Mouse (Mus musculus): ENCODE results near the gene Otoa. TPM values are rescaled to one million over a fixed set of nuclear protein-coding genes. Genes with fewer than 3 reads are reported as not detected.
A peak's percentile ranks its signal among the peaks of the same experiment; 100 is the strongest.

Gene Otoa
- total RNA-seq, 2 experiments from 2014 or later = 0.24 to 0.32 TPM

GRCm38 (mm10) chr7:121187201-121187786 lies 105.8 kb downstream of the Otoa start:
- intact Hi-C loops (cut with DNase I) = no loop called here

DNA sequence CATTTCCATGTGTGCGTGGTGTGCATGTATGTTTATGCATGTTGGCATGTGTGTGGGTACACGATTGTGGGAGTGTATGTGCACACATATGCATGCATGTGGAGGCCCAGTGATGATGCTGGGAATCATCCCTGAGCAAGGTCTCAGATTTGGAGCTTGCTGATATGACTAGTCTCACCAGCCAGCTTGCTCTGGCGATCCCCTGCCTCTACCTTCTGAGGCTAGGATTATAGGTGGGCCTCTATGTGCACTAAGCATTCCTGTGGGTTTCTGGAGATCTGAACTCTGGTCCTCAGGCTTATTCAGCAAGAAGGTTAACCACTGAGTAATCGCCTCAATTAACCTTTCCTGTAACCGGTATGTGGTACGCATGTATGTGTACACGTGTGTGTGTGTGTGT lies 107.5 kb downstream of the Otoa start:
- no peak for DNase-seq (ENCODE audit: low spot score in 2 of 2)
- intact Hi-C loops (cut with DNase I) = no loop called here

More at GRCm38 (mm10) chr7:121187201-121187786, 105.8 kb downstream of the Otoa start:
- peak; percentile 25 to 31 for DNase-seq (ENCODE audit: low spot score in 2 of 2)

- peak; percentile 45 to 49 for DNase-seq (ENCODE audit: low spot score in 2 of 2)
- intact Hi-C loops (cut with DNase I) = no loop called here
Measured at GRCm38 (mm10) chr7:121198933-121199332, 117.5 kb downstream of the Otoa start.

DNA sequence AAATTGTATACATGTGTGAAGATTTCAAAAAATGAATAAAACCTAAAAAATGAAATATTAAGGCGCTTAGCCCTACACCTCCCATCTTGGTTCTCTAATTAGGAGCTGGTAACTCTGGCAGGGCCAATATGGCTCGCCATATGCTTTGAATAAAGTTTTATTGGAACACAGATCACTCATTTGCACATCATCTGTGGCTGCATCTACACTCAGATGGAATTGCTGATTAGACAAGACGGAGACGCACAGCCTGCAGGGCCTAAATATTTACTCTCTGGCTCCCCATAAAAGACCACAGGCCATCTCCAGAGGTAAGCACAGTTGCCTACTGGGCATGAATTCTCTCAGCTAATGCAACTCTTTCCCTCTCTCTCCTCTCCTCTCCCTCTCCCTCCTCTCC lies 130.4 kb downstream of the Otoa start:
- intact Hi-C loops (cut with DNase I) = no loop called here
- DNase-seq (ENCODE audit: low spot score in 2 of 2) = no peak

Other genes with a start within 250 kb of the Otoa start
- gene Eef2k, start 238.8 kb upstream of the Otoa start, total RNA-seq (2021) = 10 to 100 TPM; 31.6 to 42.9 TPM
- 10 to 100 TPM; 30.4 to 30.9 TPM for gene Polr3e, start 163.9 kb upstream of the Otoa start, total RNA-seq (2021)
- gene Cdr2, start 99.3 kb upstream of the Otoa start, total RNA-seq (2021) = 1 to 10 TPM; 4.6 to 4.7 TPM
- gene Mfsd13b, start 99.1 kb upstream of the Otoa start, total RNA-seq (2021) = under 1 TPM in 1 of 2 experiments, not detected in 1; 0.32 TPM
- gene Mettl9, start 47.2 kb upstream of the Otoa start, total RNA-seq (2021) = 10 to 100 TPM; 74.0 to 75.4 TPM
- under 1 TPM in 1 of 2 experiments, not detected in 1; 0.37 TPM for gene Igsf6, start 7.1 kb upstream of the Otoa start, total RNA-seq (2021)